Mouse (Mus musculus): ENCODE results near the gene Rras2. TPM values are rescaled to one million over a fixed set of nuclear protein-coding genes. Genes with fewer than 3 reads are reported as not detected.
A peak's percentile ranks its signal among the peaks of the same experiment; 100 is the strongest.

Gene Rras2
- polyA plus RNA-seq, 1 experiment from 2014 or later: 22.8 TPM

DNA sequence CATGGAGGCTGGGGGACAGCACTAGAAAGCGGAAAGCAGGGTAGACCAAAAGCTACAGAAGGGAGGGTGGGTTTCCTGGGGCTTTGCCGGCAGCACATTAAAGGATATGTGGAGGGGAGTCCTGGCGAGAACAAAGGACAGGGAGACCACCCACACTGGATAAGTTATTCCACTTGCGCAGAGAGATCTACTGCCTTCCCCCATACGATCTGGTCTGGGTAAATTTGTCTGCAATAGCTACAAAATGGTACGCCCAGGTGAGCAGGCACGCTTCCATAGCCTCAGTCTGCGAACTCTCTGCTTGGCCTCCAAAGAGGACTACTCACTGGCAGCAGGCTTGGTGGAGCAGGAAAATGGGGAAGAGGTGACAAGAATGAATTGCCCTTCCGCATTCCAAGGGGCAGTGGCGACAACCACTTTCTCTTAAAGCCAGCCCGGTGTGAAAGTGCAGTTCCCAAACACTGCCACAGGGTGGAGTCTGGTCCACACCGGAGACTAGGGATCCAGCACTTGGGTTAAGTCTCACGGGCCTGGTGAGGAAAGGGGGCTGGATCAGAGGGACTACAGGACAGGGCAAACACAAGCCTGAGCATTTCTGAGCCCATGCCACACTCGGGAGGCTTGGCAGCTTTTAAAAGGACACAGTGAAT, 50.9 kb downstream of the Rras2 start:
- H3K27ac ChIP-seq: no peak overlapping the region
- H3K4me3 ChIP-seq (replicated peaks): peak overlapping the region; percentile 18; the same call in 1 of the 2 replicates
- H3K4me1 ChIP-seq: peaks cover 25% of the 10 kb centered on the region
- H3K36me3 ChIP-seq (replicated peaks): no peaks in the 10 kb centered on the region
- peak overlapping the region; percentile 49 for H3K4me2 ChIP-seq
- H3K27me3 ChIP-seq: no peaks in the 10 kb centered on the region
- WGBS: 14% methylated on average over 14 of the region's 14 CpGs
- H3K9me3 ChIP-seq: no peaks in the 10 kb centered on the region
- no peak overlapping the region for H3K9ac ChIP-seq
- ATAC-seq (ENCODE audit: low FRiP score): peak; percentile 84

- ATAC-seq (ENCODE audit: low FRiP score): no peak
- H3K27ac ChIP-seq: no peak overlapping the region
- peaks cover 21% of the 10 kb centered on the region for H3K4me1 ChIP-seq
- no peak overlapping the region for H3K4me3 ChIP-seq (replicated peaks)
- H3K9me3 ChIP-seq: no peaks in the 10 kb centered on the region
- no peaks in the 10 kb centered on the region for H3K27me3 ChIP-seq
- no peak overlapping the region for H3K9ac ChIP-seq
- H3K36me3 ChIP-seq (replicated peaks): no peaks in the 10 kb centered on the region
- 52% methylated on average over 11 of the region's 11 CpGs for WGBS
- H3K4me2 ChIP-seq: no peak overlapping the region
These were observed 52.0 kb downstream of the Rras2 start for GRCm38 (mm10) chr7:114065407-114066185.

DNA sequence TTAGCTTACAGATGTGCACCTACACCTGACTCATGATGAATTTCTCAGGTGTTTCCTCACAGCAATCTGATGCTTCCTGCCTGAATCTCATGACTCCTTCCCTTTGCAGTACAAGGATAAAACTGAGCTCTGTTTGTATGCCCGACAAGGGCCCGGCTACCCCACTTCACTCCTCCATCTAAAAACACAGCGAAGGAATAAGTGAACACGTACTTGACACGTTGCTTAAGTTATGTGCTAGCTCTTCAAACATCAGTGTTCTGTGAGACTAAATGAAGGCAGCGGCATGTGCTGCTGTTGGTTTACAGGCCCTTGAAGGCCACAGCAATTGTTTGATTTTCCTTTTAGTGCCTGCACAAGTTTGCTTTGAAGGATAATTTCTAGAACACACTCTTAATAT, 53.6 kb downstream of the Rras2 start:
- no peak for ATAC-seq (ENCODE audit: low FRiP score)
- Histone ChIP-seq H3K4me1 (peaks cover 21% of the 10 kb centered on the region), H3K36me3 (replicated peaks) (no peaks in the 10 kb centered on the region), H3K4me3 (replicated peaks) (no peak overlapping the region), H3K4me2 (no peak overlapping the region), H3K9me3 (no peaks in the 10 kb centered on the region), H3K27me3 (no peaks in the 10 kb centered on the region), H3K9ac (no peak overlapping the region), H3K27ac (no peak overlapping the region)
- 93% methylated on average over 6 of the region's 6 CpGs for WGBS

DNA sequence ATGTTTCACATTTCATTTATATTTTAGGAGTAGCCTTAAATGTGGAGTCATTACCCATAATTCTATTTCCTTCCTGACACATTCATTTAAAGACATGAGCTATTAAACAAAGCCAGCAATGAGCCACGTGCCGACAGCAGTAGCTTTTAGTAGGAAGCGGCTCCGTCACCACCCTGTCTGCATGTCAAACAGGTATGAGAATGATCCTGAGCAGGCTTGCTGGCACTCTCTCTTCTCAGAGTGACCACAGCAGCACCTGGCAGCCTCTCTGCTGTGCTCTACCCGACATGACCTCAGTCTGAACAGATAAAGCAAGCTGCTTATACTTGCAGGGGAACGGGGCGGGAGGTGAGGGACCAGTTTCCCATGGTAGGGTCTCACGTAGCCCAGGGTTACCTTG, 54.0 kb downstream of the Rras2 start:
- no peaks in the 10 kb centered on the region for H3K9me3 ChIP-seq
- no peak overlapping the region for H3K27ac ChIP-seq
- H3K36me3 ChIP-seq (replicated peaks): no peaks in the 10 kb centered on the region
- WGBS: 80% methylated on average over 8 of the region's 8 CpGs
- H3K4me3 ChIP-seq (replicated peaks): no peak overlapping the region
- H3K4me1 ChIP-seq: peaks cover 21% of the 10 kb centered on the region
- no peak overlapping the region for H3K9ac ChIP-seq
- H3K4me2 ChIP-seq: no peak overlapping the region
- H3K27me3 ChIP-seq: no peaks in the 10 kb centered on the region
- no peak for ATAC-seq (ENCODE audit: low FRiP score)

DNA sequence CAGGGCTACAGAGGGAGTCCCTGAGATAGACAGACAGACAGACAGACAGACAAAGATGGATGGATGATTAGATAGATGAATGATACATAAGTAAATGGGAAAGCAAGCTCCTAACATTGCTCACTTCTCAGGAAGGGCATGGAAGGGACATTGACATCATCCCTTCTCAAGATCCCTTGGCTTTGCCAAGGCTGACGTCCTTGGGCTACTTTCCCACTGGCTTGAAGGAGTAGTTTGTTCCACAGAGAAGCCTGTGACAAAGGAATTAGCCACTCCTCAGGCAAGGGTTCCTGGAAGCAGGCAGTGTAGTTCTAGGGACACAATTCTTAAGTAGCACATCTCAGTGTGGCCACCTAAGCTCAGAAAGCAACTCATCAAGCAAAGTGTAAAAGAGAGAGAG, 55.1 kb downstream of the Rras2 start:
- H3K4me2 ChIP-seq: no peak overlapping the region
- no peak overlapping the region for H3K9ac ChIP-seq
- no peaks in the 10 kb centered on the region for H3K27me3 ChIP-seq
- H3K36me3 ChIP-seq (replicated peaks): no peaks in the 10 kb centered on the region
- no peak for ATAC-seq (ENCODE audit: low FRiP score)
- peaks cover 21% of the 10 kb centered on the region for H3K4me1 ChIP-seq
- no peak overlapping the region for H3K27ac ChIP-seq
- H3K9me3 ChIP-seq: no peaks in the 10 kb centered on the region
- H3K4me3 ChIP-seq (replicated peaks): no peak overlapping the region
- 78% methylated on average over 1 of the region's 1 CpGs for WGBS

DNA sequence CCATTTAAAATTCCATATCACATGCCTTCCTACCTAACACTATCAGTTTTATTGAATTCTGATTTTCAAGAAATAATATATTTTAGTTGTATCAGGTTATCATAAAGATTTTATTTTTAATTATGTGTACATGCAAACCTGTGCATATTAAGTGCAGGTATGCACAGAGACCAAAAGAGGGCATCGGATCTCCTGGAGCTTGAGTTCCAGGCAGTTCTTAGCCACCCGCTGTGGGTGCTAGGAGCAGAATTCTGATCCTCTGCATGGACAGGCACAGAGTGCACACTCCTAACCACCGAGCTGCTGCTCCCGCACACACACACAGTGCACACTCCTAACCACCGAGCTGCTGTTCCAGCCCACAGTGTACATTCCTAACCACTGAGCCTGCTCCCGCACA, 57.1 kb downstream of the Rras2 start:
- no peak overlapping the region for H3K9ac ChIP-seq
- no peaks in the 10 kb centered on the region for H3K9me3 ChIP-seq
- peaks cover 6% of the 10 kb centered on the region for H3K4me1 ChIP-seq
- WGBS: 95% methylated on average over 6 of the region's 6 CpGs
- H3K36me3 ChIP-seq (replicated peaks): no peaks in the 10 kb centered on the region
- ATAC-seq (ENCODE audit: low FRiP score): no peak
- H3K4me3 ChIP-seq (replicated peaks): no peak overlapping the region
- no peaks in the 10 kb centered on the region for H3K27me3 ChIP-seq
- no peak overlapping the region for H3K4me2 ChIP-seq
- no peak overlapping the region for H3K27ac ChIP-seq

GRCm38 (mm10) chr7:114058927-114059441, 58.6 kb downstream of the Rras2 start:
- Histone ChIP-seq H3K9ac (no peak overlapping the region), H3K9me3 (no peaks in the 10 kb centered on the region), H3K36me3 (replicated peaks) (no peaks in the 10 kb centered on the region), H3K27me3 (no peaks in the 10 kb centered on the region), H3K4me1 (peaks cover 3% of the 10 kb centered on the region; the same call in 1 of the 2 replicates), H3K4me3 (replicated peaks) (no peak overlapping the region), H3K27ac (no peak overlapping the region), H3K4me2 (no peak overlapping the region)
- ATAC-seq (ENCODE audit: low FRiP score): no peak
- WGBS: 88% methylated on average over 6 of the region's 6 CpGs

GRCm38 (mm10) chr7:114058166-114058565, 59.4 kb downstream of the Rras2 start:
- Histone ChIP-seq H3K4me2 (no peak overlapping the region), H3K27ac (no peak overlapping the region), H3K9ac (no peak overlapping the region), H3K9me3 (no peaks in the 10 kb centered on the region), H3K27me3 (no peaks in the 10 kb centered on the region), H3K36me3 (replicated peaks) (no peaks in the 10 kb centered on the region), H3K4me3 (replicated peaks) (no peak overlapping the region), H3K4me1 (no peaks in the 10 kb centered on the region; the same call in 1 of the 2 replicates)
- ATAC-seq (ENCODE audit: low FRiP score): no peak
- WGBS: 93% methylated on average over 16 of the region's 16 CpGs

DNA sequence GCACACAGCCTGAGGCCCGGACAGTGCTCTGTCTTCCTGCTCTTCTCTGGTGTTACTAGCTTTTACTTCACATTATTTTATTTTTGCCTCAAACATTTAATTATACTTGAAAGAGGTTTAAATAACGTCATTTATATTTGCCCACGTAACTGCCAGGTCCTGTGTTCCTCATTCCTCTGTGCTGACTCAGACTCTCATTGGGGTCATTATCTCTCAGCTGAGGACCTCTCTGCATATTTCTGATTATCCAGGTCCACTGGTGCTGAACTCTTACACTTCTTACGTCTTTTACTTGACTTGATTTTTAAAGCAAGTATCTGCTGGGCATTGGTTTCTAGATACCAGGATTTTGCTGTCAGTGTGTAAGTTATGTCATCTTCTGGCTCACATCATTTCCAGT, 63.9 kb downstream of the Rras2 start:
- Histone ChIP-seq H3K9ac (no peak overlapping the region), H3K4me1 (no peaks in the 10 kb centered on the region; the same call in 1 of the 2 replicates), H3K4me3 (replicated peaks) (no peak overlapping the region), H3K27me3 (no peaks in the 10 kb centered on the region), H3K9me3 (no peaks in the 10 kb centered on the region), H3K27ac (no peak overlapping the region), H3K36me3 (replicated peaks) (no peaks in the 10 kb centered on the region), H3K4me2 (no peak overlapping the region)
- WGBS: 86% methylated on average over 4 of the region's 4 CpGs
- ATAC-seq (ENCODE audit: low FRiP score): no peak

DNA sequence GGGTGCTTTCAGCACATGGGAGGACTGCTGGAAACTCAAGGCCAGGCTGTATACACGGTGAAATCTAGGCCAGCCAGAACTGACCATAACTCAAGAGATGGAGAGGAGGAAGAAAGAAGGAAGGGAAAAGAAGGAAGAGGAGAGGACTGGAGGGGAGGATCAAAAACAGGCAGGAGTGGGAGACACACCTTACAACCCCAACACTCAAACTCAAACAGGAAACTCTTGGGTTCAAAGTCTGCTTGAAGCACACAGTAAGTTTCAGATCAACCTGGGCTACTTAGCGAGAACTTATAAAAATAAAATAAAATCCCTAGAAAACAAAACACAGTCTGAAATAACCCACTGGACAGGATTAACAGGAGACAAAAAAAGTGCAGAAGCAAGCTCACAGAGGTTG, 71.8 kb downstream of the Rras2 start:
- 92% methylated on average over 2 of the region's 2 CpGs for WGBS
- no peak overlapping the region for H3K4me2 ChIP-seq
- no peak for ATAC-seq (ENCODE audit: low FRiP score)
- H3K9ac ChIP-seq: no peak overlapping the region
- no peak overlapping the region for H3K27ac ChIP-seq
- no peaks in the 10 kb centered on the region for H3K9me3 ChIP-seq
- no peak overlapping the region for H3K4me3 ChIP-seq (replicated peaks)
- peaks cover 7% of the 10 kb centered on the region for H3K36me3 ChIP-seq (replicated peaks)
- H3K27me3 ChIP-seq: no peaks in the 10 kb centered on the region
- 0 out of 2 replicates have a peak, but pooled peaks cover 6% of the 10 kb centered on the region for H3K4me1 ChIP-seq

- Histone ChIP-seq H3K9ac (no peak overlapping the region), H3K4me1 (0 out of 2 replicates have a peak, but pooled peaks cover 6% of the 10 kb centered on the region), H3K27me3 (no peaks in the 10 kb centered on the region), H3K27ac (no peak overlapping the region), H3K4me3 (replicated peaks) (no peak overlapping the region), H3K4me2 (no peak overlapping the region), H3K36me3 (replicated peaks) (peaks cover 7% of the 10 kb centered on the region), H3K9me3 (no peaks in the 10 kb centered on the region)
- WGBS: 83% methylated on average over 6 of the region's 6 CpGs
- ATAC-seq (ENCODE audit: low FRiP score): no peak
These were observed 73.5 kb downstream of the Rras2 start for GRCm38 (mm10) chr7:114043929-114044549.
